Mouse (Mus musculus) E14TG2a.4 (cell line): ENCODE measurements at regions not wholly inside any gene's neighbourhood (a gene's known extent, or its start where the extent isn't known, plus 50 kb on each side); places are given as distances from the start of the nearest gene placed in this dataset.

Source experiments
- CTCF ChIP-seq: conservative IDR thresholded peaks from 2 replicates; pipeline ENCODE4 v1.5.1; 2014; ENCODE audit warnings: low read length
- POU5F1 ChIP-seq: IDR thresholded peaks from 2 replicates; pipeline ENCODE4 v1.6.1; 2014; ENCODE audit warnings: low read length, borderline replicate concordance

DNA sequence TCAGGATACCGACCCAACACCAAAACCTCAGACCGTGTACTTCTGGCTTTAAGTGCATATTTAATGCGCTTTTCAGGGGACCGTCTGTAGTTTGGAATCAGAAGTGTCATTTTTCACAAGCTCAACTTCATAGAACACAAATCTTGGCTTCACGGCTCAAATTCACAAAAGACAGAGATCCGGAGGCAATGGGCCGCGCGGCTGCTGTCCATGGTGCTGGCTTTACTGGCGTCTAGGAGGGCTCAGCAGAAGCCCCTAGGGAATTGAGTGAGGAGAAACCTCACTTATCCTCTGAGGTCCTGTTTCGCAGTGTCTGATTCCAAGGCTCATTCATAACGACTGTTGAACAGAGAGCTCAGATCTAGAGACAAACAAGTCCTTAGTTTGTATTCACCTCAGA is 196.5 kb upstream of the Ajap1 start:
- TF ChIP-seq CTCF = no peak
- TF ChIP-seq POU5F1 = no peak
